Mouse (Mus musculus) olfactory bulb, adult 2 months (tissue): ENCODE measurements at regions not wholly inside any gene's neighbourhood (a gene's known extent, or its start where the extent isn't known, plus 50 kb on each side); places are given as distances from the start of the nearest gene placed in this dataset.

Source experiments
- H3K27ac ChIP-seq: fragments of 200-500 bp; 2 replicates; pipeline ENCODE4 v1.5.1; 2012; ENCODE audit warnings: low read depth, low read length; ENCODE audit not compliant: insufficient read depth
- H3K4me1 ChIP-seq: fragments of 200-500 bp; 2 replicates; pipeline ENCODE4 v1.6.1; 2012; ENCODE audit warnings: low read length; ENCODE audit not compliant: control insufficient read depth, insufficient read depth
- H3K4me3 ChIP-seq: fragments of 200-500 bp; 2 replicates; pipeline ENCODE4 v1.5.1; 2012; ENCODE audit warnings: mild to moderate bottlenecking, low read depth, low read length, moderate library complexity; ENCODE audit not compliant: insufficient read depth
- CTCF ChIP-seq: fragments of 200-500 bp; IDR thresholded peaks from 2 replicates; pipeline ENCODE4 v1.5.1; 2012; ENCODE audit warnings: low read depth, mild to moderate bottlenecking, low read length, moderate library complexity; ENCODE audit not compliant: insufficient read depth
- POLR2A ChIP-seq: fragments of 200-500 bp; IDR thresholded peaks from 2 replicates; pipeline ENCODE4 v1.6.1; 2012; ENCODE audit warnings: mild to moderate bottlenecking, low read depth, low read length, moderate library complexity; ENCODE audit not compliant: insufficient read depth
- WGBS: fragments of 180-500 bp; shearing (Covaris S2); methylation state at CpG from one replicate; pipeline ENCODE4 v1.1.7; 2018; 5-methylcytosine and 5-hydroxymethylcytosine counted together

- H3K27ac ChIP-seq, result no peak overlapping the region
- H3K4me1 ChIP-seq, result no peaks in the 10 kb centered on the region
- H3K4me3 ChIP-seq, result no peak overlapping the region
- no peak for TF ChIP-seq POLR2A
- no peak for TF ChIP-seq CTCF
- WGBS, result 91% methylated on average over 7 of the region's 7 CpGs
These were observed 54.1 kb upstream of the Elovl6 start for GRCm38 (mm10) chr3:129478093-129478492.

- no peak overlapping the region for H3K4me3 ChIP-seq
- H3K4me1 ChIP-seq, result no peaks in the 10 kb centered on the region
- no peak overlapping the region for H3K27ac ChIP-seq
- 96% methylated on average over 3 of the region's 3 CpGs for WGBS
- TF ChIP-seq CTCF (no peak), POLR2A (no peak)
These were observed 50.9 kb upstream of the Elovl6 start for GRCm38 (mm10) chr3:129481293-129481692.
